Mouse (Mus musculus): ENCODE results near the gene Slc25a13. TPM values are rescaled to one million over a fixed set of nuclear protein-coding genes. Genes with fewer than 3 reads are reported as not detected.
A peak's percentile ranks its signal among the peaks of the same experiment; 100 is the strongest.

The Slc25a13 gene
- polyA plus RNA-seq, 1 experiment from 2014 or later = 48.8 TPM

- H3K27me3 ChIP-seq (ENCODE audit: insufficient read depth, low read length) = no peaks in the 10 kb centered on the region
- no peak overlapping the region for H3K4me2 ChIP-seq (replicated peaks; ENCODE audit: low read depth, low read length)
- WGBS = 90% methylated on average over 6 of the region's 6 CpGs
- H3K4me1 ChIP-seq (ENCODE audit: insufficient read depth, low read length) = no peaks in the 10 kb centered on the region
- H3K27ac ChIP-seq (ENCODE audit: low read length) = no peak overlapping the region
- H3K36me3 ChIP-seq (ENCODE audit: insufficient read depth, low read length) = no peaks in the 10 kb centered on the region
- no peak overlapping the region for H3K4me3 ChIP-seq (ENCODE audit: low read length)
- no peak for ATAC-seq (ENCODE audit: low FRiP score, low TSS enrichment)
- no peak overlapping the region for H3K9ac ChIP-seq (replicated peaks; ENCODE audit: low read length)
- H3K9me3 ChIP-seq (ENCODE audit: low read length) = no peaks in the 10 kb centered on the region
These were observed 189.3 kb downstream of the Slc25a13 start for GRCm38 (mm10) chr6:6027664-6028063.

GRCm38 (mm10) chr6:6023976-6024375, 193.0 kb downstream of the Slc25a13 start:
- H3K9me3 ChIP-seq (ENCODE audit: low read length) = no peaks in the 10 kb centered on the region
- H3K4me3 ChIP-seq (ENCODE audit: low read length) = no peak overlapping the region
- no peak overlapping the region for H3K27ac ChIP-seq (ENCODE audit: low read length)
- H3K9ac ChIP-seq (replicated peaks; ENCODE audit: low read length) = no peak overlapping the region
- H3K4me2 ChIP-seq (replicated peaks; ENCODE audit: low read depth, low read length) = no peak overlapping the region
- no peak for ATAC-seq (ENCODE audit: low FRiP score, low TSS enrichment)
- no peaks in the 10 kb centered on the region for H3K27me3 ChIP-seq (ENCODE audit: insufficient read depth, low read length)
- WGBS = 50% methylated on average over 6 of the region's 6 CpGs
- H3K36me3 ChIP-seq (ENCODE audit: insufficient read depth, low read length) = no peaks in the 10 kb centered on the region
- H3K4me1 ChIP-seq (ENCODE audit: insufficient read depth, low read length) = no peaks in the 10 kb centered on the region

- Histone ChIP-seq H3K9ac (replicated peaks; ENCODE audit: low read length) (no peak overlapping the region), H3K27me3 (ENCODE audit: insufficient read depth, low read length) (no peaks in the 10 kb centered on the region), H3K36me3 (ENCODE audit: insufficient read depth, low read length) (no peaks in the 10 kb centered on the region), H3K4me1 (ENCODE audit: insufficient read depth, low read length) (no peaks in the 10 kb centered on the region), H3K4me3 (ENCODE audit: low read length) (no peak overlapping the region), H3K4me2 (replicated peaks; ENCODE audit: low read depth, low read length) (no peak overlapping the region), H3K9me3 (ENCODE audit: low read length) (no peaks in the 10 kb centered on the region), H3K27ac (ENCODE audit: low read length) (no peak overlapping the region)
- WGBS = 44% methylated on average over 9 of the region's 9 CpGs
- ATAC-seq (ENCODE audit: low FRiP score, low TSS enrichment) = no peak
These were observed 200.0 kb downstream of the Slc25a13 start for GRCm38 (mm10) chr6:6016931-6017330.

DNA sequence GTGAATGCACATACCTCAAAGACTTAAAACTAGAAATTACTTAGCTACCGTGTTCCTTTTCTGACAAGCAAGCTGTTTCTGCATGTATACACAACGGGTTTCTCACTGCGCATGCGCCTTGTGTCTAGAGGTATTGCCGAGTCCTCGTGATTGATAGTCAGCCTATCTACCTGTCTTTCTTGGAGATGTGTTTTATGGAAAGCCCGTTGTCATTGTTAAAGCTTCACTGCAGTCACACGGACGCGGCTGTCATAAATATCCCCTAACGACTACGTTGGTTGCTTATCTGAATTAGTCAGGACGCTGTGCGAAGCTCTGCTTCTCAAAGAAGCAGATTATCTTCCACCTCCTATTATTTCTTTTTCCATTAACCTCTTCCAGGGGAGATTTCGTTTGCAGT, 201.4 kb downstream of the Slc25a13 start:
- Histone ChIP-seq H3K4me1 (ENCODE audit: insufficient read depth, low read length) (no peaks in the 10 kb centered on the region), H3K36me3 (ENCODE audit: insufficient read depth, low read length) (no peaks in the 10 kb centered on the region), H3K9me3 (ENCODE audit: low read length) (no peaks in the 10 kb centered on the region), H3K4me2 (replicated peaks; ENCODE audit: low read depth, low read length) (no peak overlapping the region; the same call in 1 of the 2 replicates), H3K27ac (ENCODE audit: low read length) (no peak overlapping the region), H3K27me3 (ENCODE audit: insufficient read depth, low read length) (no peaks in the 10 kb centered on the region), H3K4me3 (ENCODE audit: low read length) (no peak overlapping the region), H3K9ac (replicated peaks; ENCODE audit: low read length) (no peak overlapping the region)
- no peak for ATAC-seq (ENCODE audit: low FRiP score, low TSS enrichment)
- WGBS = 46% methylated on average over 15 of the region's 15 CpGs

DNA sequence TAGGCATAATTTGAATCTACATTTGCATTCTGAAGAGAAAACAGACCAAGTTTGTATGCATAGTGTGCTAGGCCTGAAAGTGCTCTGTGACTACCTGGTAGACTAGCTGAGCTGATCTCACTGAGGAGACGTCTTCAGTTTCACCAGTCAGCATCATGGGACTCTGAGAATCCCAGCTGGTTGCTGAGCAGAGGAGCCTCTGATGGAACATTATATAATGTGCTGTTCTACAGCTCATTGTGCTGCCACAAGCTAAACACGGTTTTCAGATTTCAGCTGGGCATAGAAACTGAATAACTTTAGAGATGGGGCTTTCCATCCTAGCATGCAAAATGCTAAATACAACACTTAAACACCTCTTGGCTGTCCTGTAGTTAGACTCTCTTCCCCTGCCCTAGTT, 205.6 kb downstream of the Slc25a13 start:
- Histone ChIP-seq H3K4me3 (ENCODE audit: low read length) (no peak overlapping the region), H3K27ac (ENCODE audit: low read length) (no peak overlapping the region), H3K9me3 (ENCODE audit: low read length) (no peaks in the 10 kb centered on the region), H3K4me2 (replicated peaks; ENCODE audit: low read depth, low read length) (no peak overlapping the region), H3K36me3 (ENCODE audit: insufficient read depth, low read length) (no peaks in the 10 kb centered on the region), H3K4me1 (ENCODE audit: insufficient read depth, low read length) (no peaks in the 10 kb centered on the region), H3K27me3 (ENCODE audit: insufficient read depth, low read length) (no peaks in the 10 kb centered on the region), H3K9ac (replicated peaks; ENCODE audit: low read length) (no peak overlapping the region)
- WGBS = 79% methylated on average over 2 of the region's 2 CpGs
- ATAC-seq (ENCODE audit: low FRiP score, low TSS enrichment) = no peak

GRCm38 (mm10) chr6:6005762-6006431, 211.1 kb downstream of the Slc25a13 start:
- H3K4me2 ChIP-seq (replicated peaks; ENCODE audit: low read depth, low read length) = peak overlapping the region; percentile 95
- peak overlapping the region; percentile 60 for H3K4me3 ChIP-seq (ENCODE audit: low read length)
- WGBS = 2% methylated on average over 42 of the region's 42 CpGs
- peaks cover 3% of the 10 kb centered on the region; the same call in 1 of the 2 replicates for H3K4me1 ChIP-seq (ENCODE audit: insufficient read depth, low read length)
- peak; percentile 98 for ATAC-seq (ENCODE audit: low FRiP score, low TSS enrichment)
- H3K27ac ChIP-seq (ENCODE audit: low read length) = no peak overlapping the region
- H3K27me3 ChIP-seq (ENCODE audit: insufficient read depth, low read length) = no peaks in the 10 kb centered on the region
- peak overlapping the region; percentile 62 for H3K9ac ChIP-seq (replicated peaks; ENCODE audit: low read length)
- no peaks in the 10 kb centered on the region for H3K36me3 ChIP-seq (ENCODE audit: insufficient read depth, low read length)
- no peaks in the 10 kb centered on the region for H3K9me3 ChIP-seq (ENCODE audit: low read length)

GRCm38 (mm10) chr6:6004756-6005485, 212.1 kb downstream of the Slc25a13 start:
- Histone ChIP-seq H3K36me3 (ENCODE audit: insufficient read depth, low read length) (no peaks in the 10 kb centered on the region), H3K4me1 (ENCODE audit: insufficient read depth, low read length) (peaks cover 3% of the 10 kb centered on the region; the same call in 1 of the 2 replicates), H3K4me3 (ENCODE audit: low read length) (no peak overlapping the region), H3K4me2 (replicated peaks; ENCODE audit: low read depth, low read length) (no peak overlapping the region), H3K9ac (replicated peaks; ENCODE audit: low read length) (no peak overlapping the region), H3K9me3 (ENCODE audit: low read length) (no peaks in the 10 kb centered on the region), H3K27me3 (ENCODE audit: insufficient read depth, low read length) (no peaks in the 10 kb centered on the region), H3K27ac (ENCODE audit: low read length) (no peak overlapping the region)
- WGBS = 75% methylated on average over 12 of the region's 12 CpGs
- ATAC-seq (ENCODE audit: low FRiP score, low TSS enrichment) = no peak

- ATAC-seq (ENCODE audit: low FRiP score, low TSS enrichment) = no peak
- H3K27me3 ChIP-seq (ENCODE audit: insufficient read depth, low read length) = no peaks in the 10 kb centered on the region
- no peak overlapping the region for H3K4me2 ChIP-seq (replicated peaks; ENCODE audit: low read depth, low read length)
- peaks cover 3% of the 10 kb centered on the region; the same call in 1 of the 2 replicates for H3K4me1 ChIP-seq (ENCODE audit: insufficient read depth, low read length)
- H3K36me3 ChIP-seq (ENCODE audit: insufficient read depth, low read length) = no peaks in the 10 kb centered on the region
- no peak overlapping the region for H3K27ac ChIP-seq (ENCODE audit: low read length)
- H3K9me3 ChIP-seq (ENCODE audit: low read length) = no peaks in the 10 kb centered on the region
- WGBS = 82% methylated on average over 3 of the region's 3 CpGs
- no peak overlapping the region for H3K4me3 ChIP-seq (ENCODE audit: low read length)
- no peak overlapping the region for H3K9ac ChIP-seq (replicated peaks; ENCODE audit: low read length)
These were observed 214.9 kb downstream of the Slc25a13 start for GRCm38 (mm10) chr6:6002061-6002460.

DNA sequence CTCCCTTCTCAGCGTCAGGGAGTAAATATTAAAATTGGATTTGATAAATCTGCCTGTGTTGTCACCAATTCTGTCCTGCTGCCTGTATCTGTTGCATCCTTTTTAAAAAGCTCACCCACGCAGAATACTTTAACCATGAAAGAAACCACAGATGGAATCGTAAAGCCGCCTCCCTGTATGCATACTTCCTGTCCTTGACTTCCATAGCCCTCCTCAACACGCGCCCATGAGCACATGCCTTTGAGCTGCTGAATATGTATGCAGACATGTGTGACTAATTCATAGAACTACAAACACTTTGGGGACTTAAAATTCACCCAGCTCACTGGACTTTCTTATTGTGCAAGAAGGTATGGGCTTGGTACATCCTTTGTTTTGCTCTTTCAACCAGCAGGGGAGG, 219.4 kb downstream of the Slc25a13 start:
- H3K36me3 ChIP-seq (ENCODE audit: insufficient read depth, low read length) = no peaks in the 10 kb centered on the region
- no peaks in the 10 kb centered on the region for H3K9me3 ChIP-seq (ENCODE audit: low read length)
- H3K9ac ChIP-seq (replicated peaks; ENCODE audit: low read length) = no peak overlapping the region
- 57% methylated on average over 6 of the region's 6 CpGs for WGBS
- no peaks in the 10 kb centered on the region for H3K4me1 ChIP-seq (ENCODE audit: insufficient read depth, low read length)
- H3K27me3 ChIP-seq (ENCODE audit: insufficient read depth, low read length) = no peaks in the 10 kb centered on the region
- H3K4me3 ChIP-seq (ENCODE audit: low read length) = no peak overlapping the region
- H3K27ac ChIP-seq (ENCODE audit: low read length) = no peak overlapping the region
- ATAC-seq (ENCODE audit: low FRiP score, low TSS enrichment) = no peak
- H3K4me2 ChIP-seq (replicated peaks; ENCODE audit: low read depth, low read length) = no peak overlapping the region

- ATAC-seq (ENCODE audit: low FRiP score, low TSS enrichment) = no peak
- 0 out of 2 replicates have a peak, but pooled peaks cover 4% of the 10 kb centered on the region for H3K4me1 ChIP-seq (ENCODE audit: insufficient read depth, low read length)
- no peak overlapping the region for H3K9ac ChIP-seq (replicated peaks; ENCODE audit: low read length)
- H3K4me2 ChIP-seq (replicated peaks; ENCODE audit: low read depth, low read length) = no peak overlapping the region
- H3K9me3 ChIP-seq (ENCODE audit: low read length) = no peaks in the 10 kb centered on the region
- no peaks in the 10 kb centered on the region for H3K27me3 ChIP-seq (ENCODE audit: insufficient read depth, low read length)
- WGBS = 48% methylated on average over 7 of the region's 7 CpGs
- no peaks in the 10 kb centered on the region for H3K36me3 ChIP-seq (ENCODE audit: insufficient read depth, low read length)
- H3K4me3 ChIP-seq (ENCODE audit: low read length) = no peak overlapping the region
- no peak overlapping the region for H3K27ac ChIP-seq (ENCODE audit: low read length)
These were observed 223.9 kb downstream of the Slc25a13 start for GRCm38 (mm10) chr6:5993056-5993455.

Data from kidney, embryonic 16.5 days (tissue).